Mouse (Mus musculus) kidney, embryonic 14.5 days (tissue): ENCODE measurements around the gene Parp1. TPM values are rescaled to one million over a fixed set of nuclear protein-coding genes. Genes with fewer than 3 reads are reported as not detected.

Source experiments
- ATAC-seq: fragments of 200-750 bp; cut with Nextera tagmentation; 2 replicates; pipeline ENCODE4 v1.8.0; 2017; ENCODE audit warnings: moderate number of reproducible peaks, mild to moderate bottlenecking, moderate TSS enrichment, moderate library complexity; ENCODE audit not compliant: low FRiP score, low TSS enrichment
- H3K27ac ChIP-seq: fragments of 300-500 bp; sonication (generic); 2 replicates; pipeline ENCODE4 v1.5.1; 2014; ENCODE audit warnings: low read depth, mild to moderate bottlenecking, low read length, moderate library complexity, mixed read lengths
- H3K27me3 ChIP-seq: fragments of 300-500 bp; sonication (generic); 2 replicates; pipeline ENCODE4 v1.6.1; 2014; ENCODE audit warnings: mild to moderate bottlenecking, low read length; ENCODE audit not compliant: control insufficient read depth, insufficient read depth
- H3K36me3 ChIP-seq: fragments of 300-500 bp; sonication (generic); 2 replicates; pipeline ENCODE4 v1.6.1; 2014; ENCODE audit warnings: low read length, mixed read lengths; ENCODE audit not compliant: control insufficient read depth, insufficient read depth
- H3K4me1 ChIP-seq: fragments of 300-500 bp; sonication (generic); 2 replicates; pipeline ENCODE4 v1.6.1; 2014; ENCODE audit warnings: low read length, mixed read lengths; ENCODE audit not compliant: control insufficient read depth, insufficient read depth
- H3K4me2 ChIP-seq: fragments of 300-500 bp; sonication (generic); replicated peaks from 2 replicates; pipeline ENCODE4 v1.6.1; 2014; ENCODE audit warnings: low read depth, mild to moderate bottlenecking, low read length
- H3K4me3 ChIP-seq: fragments of 300-500 bp; sonication (generic); 2 replicates; pipeline ENCODE4 v1.5.1; 2014; ENCODE audit warnings: mild to moderate bottlenecking, low read length
- H3K9ac ChIP-seq: fragments of 300-500 bp; sonication (generic); 2 replicates; pipeline ENCODE4 v1.6.1; 2014; ENCODE audit warnings: low read depth, mild to moderate bottlenecking, low read length, moderate library complexity
- H3K9me3 ChIP-seq: fragments of 300-500 bp; sonication (generic); 2 replicates; pipeline ENCODE4 v1.6.1; 2016; ENCODE audit warnings: low read length; ENCODE audit not compliant: control insufficient read depth
- WGBS: fragments of 180-500 bp; shearing (Covaris S2); extraction: QIAGEN DNeasy Blood & Tissue Kit; methylation state at CpG from one replicate; pipeline ENCODE4 v1.1.7; 2014; 5-methylcytosine and 5-hydroxymethylcytosine counted together
- polyA plus RNA-seq: library from polyadenylated mRNA; unstranded; fragments of >200 nt; fragmentation: Nextera tagmentation; extraction: Ambion mirVana; gene quantifications from 2 replicates; pipeline ENCODE4 v1.2.1, GENCODE M21; 2014

Gene Parp1
- polyA plus RNA-seq, 1 experiment from 2014 or later, result 165 TPM

- H3K4me2 ChIP-seq, result no peak overlapping the region
- no peaks in the 10 kb centered on the region for H3K27me3 ChIP-seq
- no peak overlapping the region for H3K4me3 ChIP-seq
- no peaks in the 10 kb centered on the region for H3K36me3 ChIP-seq
- no peak overlapping the region for H3K27ac ChIP-seq
- ATAC-seq, result no peak
- WGBS, result 40% methylated on average over 2 of the region's 2 CpGs
- no peaks in the 10 kb centered on the region for H3K4me1 ChIP-seq
- no peak overlapping the region for H3K9ac ChIP-seq
- no peaks in the 10 kb centered on the region for H3K9me3 ChIP-seq
These were observed 27.5 kb upstream of the Parp1 start for GRCm38 (mm10) chr1:180541251-180541650.

DNA sequence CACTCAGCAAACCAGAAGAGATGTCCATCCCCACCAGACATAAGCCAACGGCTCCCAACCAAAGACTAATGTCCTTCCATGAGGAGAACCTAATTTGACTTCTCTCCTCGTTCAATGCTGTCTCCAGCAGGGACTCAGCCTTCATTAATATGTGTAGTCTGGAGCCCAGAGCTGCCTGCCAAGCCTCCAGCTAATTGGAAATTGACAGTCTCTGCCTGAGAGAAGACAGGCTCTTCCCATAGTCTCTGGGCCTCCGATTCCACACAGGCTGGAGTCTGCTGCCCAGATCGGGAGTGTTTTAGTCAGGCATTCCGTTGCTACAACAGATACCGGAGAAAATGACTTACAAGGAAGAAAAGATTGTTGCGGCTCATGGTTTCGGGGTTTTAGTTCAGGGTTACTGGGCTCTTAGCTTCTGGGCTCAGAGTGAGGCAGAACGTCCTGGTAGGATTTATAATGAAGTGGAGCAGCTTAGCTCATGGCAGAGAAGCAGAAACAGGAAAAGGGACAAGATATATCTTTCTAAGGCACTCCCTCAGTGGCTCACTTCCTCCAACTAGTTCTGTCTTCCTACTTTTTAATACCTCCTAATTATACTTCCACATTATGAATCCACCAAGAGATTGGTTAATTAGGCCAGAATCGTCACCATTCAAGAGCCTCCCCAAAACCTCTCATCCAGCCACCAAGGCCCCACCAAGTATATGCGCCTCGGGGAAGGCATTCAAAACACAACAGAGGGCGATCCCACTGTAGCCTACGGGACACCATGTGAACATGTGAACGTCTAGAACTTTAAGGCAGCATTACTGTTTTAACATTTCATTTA lies 26.6 kb upstream of the Parp1 start:
- H3K9me3 ChIP-seq, result no peaks in the 10 kb centered on the region
- no peak overlapping the region for H3K4me3 ChIP-seq
- H3K27ac ChIP-seq, result no peak overlapping the region
- H3K36me3 ChIP-seq, result no peaks in the 10 kb centered on the region
- no peak overlapping the region for H3K9ac ChIP-seq
- 82% methylated on average over 15 of the region's 15 CpGs for WGBS
- no peaks in the 10 kb centered on the region for H3K27me3 ChIP-seq
- no peak for ATAC-seq
- no peak overlapping the region for H3K4me2 ChIP-seq
- peaks cover 2% of the 10 kb centered on the region; the same call in 1 of the 2 replicates for H3K4me1 ChIP-seq

- Histone ChIP-seq H3K9me3 (no peaks in the 10 kb centered on the region), H3K36me3 (no peaks in the 10 kb centered on the region), H3K27ac (no peak overlapping the region), H3K27me3 (no peaks in the 10 kb centered on the region), H3K4me2 (no peak overlapping the region), H3K4me3 (no peak overlapping the region), H3K9ac (no peak overlapping the region), H3K4me1 (peaks cover 3% of the 10 kb centered on the region)
- WGBS, result 80% methylated on average over 3 of the region's 3 CpGs
- no peak for ATAC-seq
These were observed 25.9 kb upstream of the Parp1 start for GRCm38 (mm10) chr1:180542712-180543371.

DNA sequence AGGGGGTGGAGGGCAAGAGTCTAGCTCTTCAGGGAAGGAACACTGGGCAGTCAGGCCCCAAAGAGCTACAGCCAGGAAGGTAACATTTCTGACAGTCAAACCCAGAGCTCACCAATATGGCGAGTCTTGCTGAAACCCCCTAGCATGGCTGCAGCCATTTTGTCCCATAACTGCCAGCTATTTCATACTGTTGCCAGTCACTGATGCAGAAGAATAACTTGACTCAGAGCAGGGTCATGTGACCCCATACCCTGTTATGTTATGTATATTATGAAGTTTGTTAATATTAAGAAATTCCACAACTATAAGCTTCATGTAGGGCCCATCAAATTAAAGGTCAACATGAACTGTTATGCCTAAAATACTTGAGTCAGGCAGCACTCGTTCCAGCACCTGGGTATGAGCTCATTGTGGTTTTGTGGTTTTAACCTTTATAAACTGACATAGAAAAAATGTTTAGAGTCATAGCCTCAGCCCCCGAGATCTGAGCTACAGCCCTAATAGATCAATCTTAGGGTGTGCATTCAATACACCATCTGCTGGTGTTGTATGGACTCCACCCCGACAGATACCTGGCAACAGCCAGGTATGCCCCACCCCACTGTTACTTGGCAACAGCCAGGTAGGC lies 22.7 kb upstream of the Parp1 start:
- H3K4me2 ChIP-seq, result no peak overlapping the region
- no peaks in the 10 kb centered on the region for H3K9me3 ChIP-seq
- no peaks in the 10 kb centered on the region for H3K27me3 ChIP-seq
- no peak overlapping the region for H3K9ac ChIP-seq
- 79% methylated on average over 4 of the region's 4 CpGs for WGBS
- peaks cover 11% of the 10 kb centered on the region for H3K4me1 ChIP-seq
- H3K27ac ChIP-seq, result no peak overlapping the region
- no peak overlapping the region for H3K4me3 ChIP-seq
- H3K36me3 ChIP-seq, result no peaks in the 10 kb centered on the region
- ATAC-seq, result no peak

DNA sequence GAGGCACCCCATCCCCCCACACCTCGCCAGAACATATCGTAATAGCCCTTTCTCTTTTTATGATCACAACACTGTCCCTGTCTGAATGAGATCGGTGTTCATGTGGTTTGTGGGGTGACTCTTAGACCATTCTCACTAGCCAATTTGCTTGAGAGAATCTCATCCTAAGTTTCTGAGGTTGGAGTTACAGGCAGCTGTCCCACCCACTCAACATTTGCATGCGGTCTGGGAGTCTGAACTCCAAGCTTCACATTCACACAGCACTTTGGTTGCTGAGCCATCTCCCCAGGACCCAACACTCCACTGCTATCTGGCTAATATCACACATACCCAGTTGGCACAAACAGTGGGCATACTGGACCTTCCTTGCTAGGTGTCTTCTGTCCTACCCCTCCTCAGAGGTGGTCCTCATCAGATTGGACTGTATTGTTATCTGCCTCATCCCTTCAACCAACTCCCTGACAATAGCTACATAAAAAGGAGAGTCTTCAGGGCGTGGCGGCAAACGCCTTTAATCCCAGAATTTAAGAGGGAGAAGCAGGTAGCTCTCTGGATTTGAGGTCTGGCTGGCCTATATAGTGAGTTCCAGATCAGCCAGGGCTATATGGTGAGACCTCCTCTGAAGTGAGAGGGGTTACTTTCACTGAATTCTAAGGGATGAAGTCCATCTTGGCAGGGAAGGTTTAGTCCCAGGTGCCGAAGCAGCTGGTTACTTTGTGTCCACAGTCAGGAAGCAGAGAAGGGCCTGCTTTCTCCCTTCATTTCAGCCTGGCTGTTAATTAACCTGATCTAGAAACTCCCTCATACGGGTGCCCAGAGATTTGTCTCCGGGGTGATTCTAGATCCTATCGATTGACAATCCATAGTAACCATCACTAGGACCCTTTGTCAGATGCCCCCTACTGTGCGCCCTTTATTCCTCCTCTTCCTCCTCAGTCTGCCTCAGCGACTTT lies 21.6 kb upstream of the Parp1 start:
- 0 out of 2 replicates have a peak overlapping the region, but pooled peaks have one; percentile 28 for H3K9ac ChIP-seq
- H3K36me3 ChIP-seq, result no peaks in the 10 kb centered on the region
- peaks cover 11% of the 10 kb centered on the region for H3K4me1 ChIP-seq
- H3K4me3 ChIP-seq, result peak overlapping the region; percentile 14
- H3K9me3 ChIP-seq, result no peaks in the 10 kb centered on the region
- peak overlapping the region; percentile 30 for H3K27ac ChIP-seq
- peak overlapping the region; percentile 39 for H3K4me2 ChIP-seq
- 47% methylated on average over 13 of the region's 13 CpGs for WGBS
- no peak for ATAC-seq
- 0 out of 2 replicates have a peak, but pooled peaks cover under 1% of the 10 kb centered on the region for H3K27me3 ChIP-seq

DNA sequence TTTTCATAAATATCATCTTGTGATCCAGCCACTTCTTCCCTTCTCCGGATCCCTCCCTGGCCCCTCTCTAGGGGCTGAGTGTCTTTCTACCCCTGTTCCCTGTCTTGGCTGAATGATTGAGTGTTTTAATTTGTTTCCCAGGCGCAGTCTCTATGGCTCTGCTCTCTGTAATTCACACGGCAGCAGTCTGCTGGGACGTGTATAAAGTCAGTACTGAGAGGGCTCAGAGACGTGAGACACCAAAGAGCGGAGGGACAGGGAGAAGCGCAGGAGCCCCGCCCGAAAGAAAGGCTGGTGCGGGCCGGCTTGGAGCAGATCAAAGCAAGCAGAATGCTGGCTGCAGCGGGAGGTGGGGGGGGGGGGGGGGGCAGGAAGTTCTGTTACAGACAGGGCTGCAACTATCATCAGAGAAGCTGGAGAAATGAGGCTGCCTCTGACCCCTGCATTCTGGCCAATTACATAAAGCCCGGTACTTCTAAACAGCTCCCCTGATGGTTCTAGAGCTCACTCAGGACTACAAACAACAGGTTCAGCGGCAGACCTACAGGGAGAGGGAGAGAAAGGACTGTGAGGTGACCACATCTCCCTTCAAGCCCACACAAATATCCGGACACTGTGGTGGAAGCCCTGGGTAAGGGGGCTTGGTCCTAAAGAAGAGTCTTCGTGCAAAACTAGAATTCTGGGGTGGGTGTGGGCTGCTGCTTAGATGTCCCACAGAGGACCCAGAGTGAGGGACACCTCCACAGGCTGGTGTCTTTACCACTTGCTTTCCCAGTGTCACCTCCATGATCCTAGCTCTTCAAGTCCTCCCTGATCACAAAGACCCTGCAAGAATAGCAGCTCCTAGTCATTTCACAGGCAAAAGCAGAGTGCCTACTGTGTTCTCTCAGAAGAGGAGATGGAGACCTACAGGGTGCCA lies 20.7 kb upstream of the Parp1 start:
- peak overlapping the region; percentile 14 for H3K4me3 ChIP-seq
- H3K9ac ChIP-seq, result peak overlapping the region; percentile 28; the same call in 1 of the 2 replicates
- no peaks in the 10 kb centered on the region for H3K9me3 ChIP-seq
- H3K27ac ChIP-seq, result peak overlapping the region; percentile 30
- peaks cover 11% of the 10 kb centered on the region for H3K4me1 ChIP-seq
- peak; percentile 73 for ATAC-seq
- H3K27me3 ChIP-seq, result 0 out of 2 replicates have a peak, but pooled peaks cover 2% of the 10 kb centered on the region
- H3K4me2 ChIP-seq, result peak overlapping the region; percentile 39
- no peaks in the 10 kb centered on the region for H3K36me3 ChIP-seq
- 2% methylated on average over 16 of the region's 16 CpGs for WGBS

DNA sequence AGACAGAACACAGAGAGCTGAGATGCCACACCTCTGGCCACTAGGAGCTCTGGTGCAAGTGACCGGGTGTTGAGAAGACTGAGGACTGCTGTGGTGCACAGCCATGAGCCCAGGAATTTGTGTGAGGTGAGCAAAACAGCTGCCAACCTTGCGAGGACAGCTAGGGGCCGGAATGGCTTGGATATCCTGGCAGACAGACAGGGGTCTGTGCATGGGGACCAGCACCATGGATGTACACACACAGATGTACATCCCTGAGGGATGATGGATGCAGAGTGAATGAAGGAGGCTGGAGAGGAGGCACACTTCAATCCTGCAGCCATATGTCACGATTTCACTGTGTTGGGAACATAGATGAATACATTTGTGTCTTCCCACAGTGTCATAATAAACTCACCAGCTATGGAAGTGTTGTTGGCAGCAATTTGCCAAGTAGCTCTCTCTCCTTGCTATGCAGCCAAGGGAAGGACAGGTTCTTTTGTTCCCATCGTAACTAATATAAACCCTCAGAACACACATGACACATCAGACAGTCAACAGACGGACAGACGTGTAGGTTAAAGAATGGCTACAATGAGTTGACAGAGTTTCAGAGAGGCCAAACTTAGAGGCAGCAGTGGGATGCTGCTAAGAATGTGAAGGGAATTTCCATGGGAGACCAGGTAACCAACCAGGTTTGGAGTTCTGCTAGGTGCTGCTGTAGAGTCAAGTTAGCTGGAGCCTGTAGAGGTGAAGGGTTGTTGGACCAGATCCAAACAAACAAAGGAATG lies 19.0 kb upstream of the Parp1 start:
- H3K4me3 ChIP-seq, result no peak overlapping the region

More for the DNA sequence above, 19.0 kb upstream of the Parp1 start:
- Histone ChIP-seq H3K27me3 (0 out of 2 replicates have a peak, but pooled peaks cover 2% of the 10 kb centered on the region), H3K27ac (no peak overlapping the region), H3K4me1 (peaks cover 11% of the 10 kb centered on the region), H3K9me3 (no peaks in the 10 kb centered on the region), H3K9ac (no peak overlapping the region), H3K4me2 (no peak overlapping the region), H3K36me3 (no peaks in the 10 kb centered on the region)
- 78% methylated on average over 7 of the region's 7 CpGs for WGBS
- ATAC-seq, result no peak
